Mouse (Mus musculus): ENCODE results near the gene Thap2.

DNA sequence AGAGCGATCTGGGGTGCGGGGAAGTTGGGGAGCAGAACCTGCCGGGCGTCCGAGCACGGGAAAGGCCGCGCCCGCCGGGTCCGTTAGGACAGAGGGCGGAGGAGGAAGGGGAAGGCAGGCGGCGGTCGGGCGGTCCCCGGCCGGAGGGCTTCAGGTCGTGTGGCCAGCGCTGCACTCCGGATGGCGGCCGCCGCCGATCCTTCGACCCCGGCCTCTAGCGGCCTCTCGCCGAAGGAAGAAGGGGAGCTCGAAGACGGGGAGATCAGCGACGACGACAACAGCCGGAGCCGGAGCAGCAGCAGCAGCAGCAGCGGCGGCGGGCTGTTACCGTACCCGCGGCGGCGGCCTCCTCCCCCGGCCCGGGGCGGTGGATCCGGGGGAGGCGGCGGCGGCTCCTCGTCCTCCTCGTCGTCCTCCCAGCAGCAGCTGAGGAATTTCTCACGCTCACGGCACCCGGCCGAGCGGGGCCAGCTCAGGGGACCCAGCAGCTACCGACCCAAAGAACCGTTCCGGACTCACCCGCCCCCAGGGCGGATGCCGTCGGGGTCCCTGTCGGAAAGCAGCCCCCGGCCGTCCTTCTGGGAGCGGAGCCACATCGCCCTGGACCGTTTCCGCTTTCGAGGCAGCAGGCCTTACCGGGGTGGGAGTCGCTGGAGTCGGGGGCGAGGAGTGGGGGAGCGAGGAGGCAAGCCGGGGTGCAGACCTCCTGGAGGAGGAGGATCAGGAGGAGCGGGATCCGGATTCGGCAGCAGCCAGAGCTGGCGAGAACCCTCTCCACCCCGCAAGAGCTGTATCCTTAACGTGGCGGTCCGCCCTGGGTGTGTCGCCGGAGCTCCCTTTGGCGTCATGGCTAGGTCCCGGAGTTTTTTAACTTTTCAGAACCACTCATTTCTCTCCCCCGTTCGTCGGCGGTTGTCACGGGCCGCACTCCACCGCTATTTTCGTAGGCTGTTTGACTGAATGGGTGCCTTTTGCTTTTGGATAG is 1.1 kb upstream of the Thap2 start:
- no peak for TF ChIP-seq CTCF (conservative IDR thresholded peaks at IDR 0.05; ENCODE audit: insufficient read depth, insufficient read length, low read depth, low read length)
- no peak for TF ChIP-seq POLR2A (IDR thresholded peaks at IDR 0.05; ENCODE audit: low read depth, low read length)
